Mouse (Mus musculus) hindbrain, postnatal 0 days (tissue): Measurements from ENCODE around the gene Afmid. TPM values are rescaled to one million over a fixed set of nuclear protein-coding genes. Genes with fewer than 3 reads are reported as not detected.
A peak's percentile ranks its signal among the peaks of the same experiment; 100 is the strongest.

Source experiments
- ATAC-seq: fragments of 200-750 bp; cut with Nextera tagmentation; 2 replicates; pipeline ENCODE4 v1.8.0; 2017; ENCODE audit warnings: mild to moderate bottlenecking, moderate TSS enrichment, moderate library complexity
- DNase-seq: peaks from one replicate; pipeline ENCODE4 v3.0.0-alpha.2; 2015; ENCODE audit warnings: low spot score
- H3K27ac ChIP-seq: fragments of 300-500 bp; sonication (generic); 2 replicates; pipeline ENCODE4 v1.5.1; 2014; ENCODE audit warnings: mild to moderate bottlenecking
- H3K27me3 ChIP-seq: fragments of 300-500 bp; sonication (generic); 2 replicates; pipeline ENCODE4 v1.6.1; 2014; ENCODE audit warnings: low read length, mixed read lengths; ENCODE audit not compliant: insufficient read depth
- H3K36me3 ChIP-seq: fragments of 300-500 bp; sonication (generic); 2 replicates; pipeline ENCODE4 v1.6.1; 2014; ENCODE audit warnings: low read length, mixed read lengths; ENCODE audit not compliant: insufficient read depth
- H3K4me1 ChIP-seq: fragments of 300-500 bp; sonication (generic); 2 replicates; pipeline ENCODE4 v1.6.1; 2014; ENCODE audit warnings: antibody characterized with exemption, low read length, mixed read lengths; ENCODE audit not compliant: insufficient read depth
- H3K4me2 ChIP-seq: fragments of 300-500 bp; sonication (generic); 2 replicates; pipeline ENCODE4 v1.6.1; 2014; ENCODE audit warnings: low read depth, mild to moderate bottlenecking, low read length, moderate library complexity, mixed read lengths
- H3K4me3 ChIP-seq: fragments of 300-500 bp; sonication (generic); 2 replicates; pipeline ENCODE4 v1.5.1; 2014; ENCODE audit warnings: low read length
- H3K9ac ChIP-seq: fragments of 300-500 bp; sonication (generic); replicated peaks from 2 replicates; pipeline ENCODE4 v1.6.1; 2014; ENCODE audit warnings: mild to moderate bottlenecking, low read length, moderate library complexity, mixed read lengths
- H3K9me3 ChIP-seq: fragments of 300-500 bp; sonication (generic); 2 replicates; pipeline ENCODE4 v1.6.1; 2016; ENCODE audit warnings: low read length, mixed read lengths
- CTCF ChIP-seq: IDR thresholded peaks from 2 replicates; pipeline ENCODE4 v1.5.1; 2016; ENCODE audit warnings: antibody characterized with exemption, control low read depth, low read depth
- WGBS: fragments of 180-500 bp; shearing (Covaris S2); extraction: QIAGEN DNeasy Blood & Tissue Kit; methylation state at CpG from one replicate; pipeline ENCODE4 v1.1.7; 2014; 5-methylcytosine and 5-hydroxymethylcytosine counted together
- polyA plus RNA-seq: library from polyadenylated mRNA; unstranded; fragments of >200 nt; fragmentation: Nextera tagmentation; extraction: Ambion mirVana; gene quantifications from 2 replicates; pipeline ENCODE4 v1.2.1, GENCODE M21; 2015
- total RNA-seq: library from RNA; depleted of rRNA; stranded (reverse); fragments of >200 nt; gene quantifications from 2 replicates; pipeline ENCODE4 v1.2.3, GENCODE M21; 2014

The Afmid gene
- total and polyA plus RNA-seq, 2 experiments from 2014 or later, result 4.8 to 7.9 TPM

DNA sequence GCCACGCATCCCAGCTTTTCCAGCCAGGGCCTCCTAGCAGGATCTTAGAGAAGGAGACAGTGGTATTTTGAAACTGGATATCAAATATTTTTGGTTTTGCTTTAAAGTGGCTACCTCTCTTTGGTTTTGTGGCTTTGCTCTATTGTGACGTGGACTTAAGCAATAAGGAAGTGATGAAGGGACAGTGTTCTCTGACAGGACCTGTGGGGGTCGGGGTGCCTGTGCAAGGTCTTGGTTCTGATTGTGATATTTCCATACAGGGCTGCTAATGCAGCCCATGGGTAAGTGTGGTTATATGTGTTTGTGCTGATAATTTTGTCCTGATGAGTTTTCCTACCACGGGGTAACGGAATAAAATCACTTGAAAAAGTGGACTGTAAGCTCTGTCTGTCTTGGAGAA, 29.6 kb downstream of the Afmid start:
- DNase-seq (no peak), ATAC-seq (no peak)
- Histone ChIP-seq H3K4me1 (0 out of 2 replicates have a peak, but pooled peaks cover 2% of the 10 kb centered on the region), H3K36me3 (peaks cover 2% of the 10 kb centered on the region; the same call in 1 of the 2 replicates), H3K27ac (no peak overlapping the region), H3K9me3 (no peaks in the 10 kb centered on the region), H3K4me3 (no peak overlapping the region), H3K27me3 (no peaks in the 10 kb centered on the region), H3K9ac (no peak overlapping the region), H3K4me2 (no peak overlapping the region)
- no peak for TF ChIP-seq CTCF
- 96% methylated on average over 5 of the region's 5 CpGs for WGBS

DNA sequence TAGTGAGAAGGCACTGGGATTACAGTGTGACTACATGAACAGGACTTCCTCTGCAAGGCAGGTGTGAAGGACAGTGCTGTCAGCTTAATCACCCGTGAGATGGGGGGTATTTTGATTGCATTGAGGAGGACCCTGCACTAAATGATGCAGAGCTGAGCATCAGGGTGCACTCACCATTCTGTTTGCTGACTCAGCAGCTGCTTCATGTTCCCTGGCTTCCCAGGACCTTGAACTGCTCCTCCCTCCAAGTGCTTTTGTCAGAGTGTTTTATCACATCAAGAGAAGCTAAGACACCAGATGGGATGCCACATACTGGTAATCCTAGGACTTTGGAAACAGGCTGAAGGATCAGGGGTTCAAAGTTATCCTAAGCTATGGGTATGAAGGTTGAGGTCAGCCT, 30.3 kb downstream of the Afmid start:
- Histone ChIP-seq H3K27me3 (no peaks in the 10 kb centered on the region), H3K4me1 (no peaks in the 10 kb centered on the region), H3K36me3 (peaks cover 2% of the 10 kb centered on the region; the same call in 1 of the 2 replicates), H3K9ac (0 out of 2 replicates have a peak overlapping the region, but pooled peaks have one; percentile 9), H3K27ac (no peak overlapping the region), H3K9me3 (no peaks in the 10 kb centered on the region), H3K4me3 (no peak overlapping the region), H3K4me2 (no peak overlapping the region)
- TF ChIP-seq CTCF, result no peak
- ATAC-seq (no peak), DNase-seq (no peak)
- 75% methylated on average over 1 of the region's 1 CpGs for WGBS

GRCm38 (mm10) chr11:117857462-117857861, 31.7 kb downstream of the Afmid start:
- TF ChIP-seq CTCF, result no peak
- H3K4me2 ChIP-seq, result no peak overlapping the region
- no peaks in the 10 kb centered on the region for H3K4me1 ChIP-seq
- 94% methylated on average over 10 of the region's 10 CpGs for WGBS
- ATAC-seq (no peak), DNase-seq (no peak)
- H3K9ac ChIP-seq, result no peak overlapping the region
- peaks cover 2% of the 10 kb centered on the region; the same call in 1 of the 2 replicates for H3K36me3 ChIP-seq
- H3K27ac ChIP-seq, result no peak overlapping the region
- H3K9me3 ChIP-seq, result no peaks in the 10 kb centered on the region
- H3K27me3 ChIP-seq, result no peaks in the 10 kb centered on the region
- no peak overlapping the region for H3K4me3 ChIP-seq

GRCm38 (mm10) chr11:117858392-117858791, 32.7 kb downstream of the Afmid start:
- no peak overlapping the region for H3K4me2 ChIP-seq
- TF ChIP-seq CTCF, result no peak
- no peak for DNase-seq
- no peak overlapping the region for H3K4me3 ChIP-seq
- H3K27ac ChIP-seq, result no peak overlapping the region
- H3K9me3 ChIP-seq, result no peaks in the 10 kb centered on the region
- H3K36me3 ChIP-seq, result peaks cover 2% of the 10 kb centered on the region; the same call in 1 of the 2 replicates
- ATAC-seq, result no peak
- H3K27me3 ChIP-seq, result no peaks in the 10 kb centered on the region
- no peaks in the 10 kb centered on the region for H3K4me1 ChIP-seq
- 32% methylated on average over 3 of the region's 3 CpGs for whole genome bisulfite sequencing
- H3K9ac ChIP-seq, result no peak overlapping the region

DNA sequence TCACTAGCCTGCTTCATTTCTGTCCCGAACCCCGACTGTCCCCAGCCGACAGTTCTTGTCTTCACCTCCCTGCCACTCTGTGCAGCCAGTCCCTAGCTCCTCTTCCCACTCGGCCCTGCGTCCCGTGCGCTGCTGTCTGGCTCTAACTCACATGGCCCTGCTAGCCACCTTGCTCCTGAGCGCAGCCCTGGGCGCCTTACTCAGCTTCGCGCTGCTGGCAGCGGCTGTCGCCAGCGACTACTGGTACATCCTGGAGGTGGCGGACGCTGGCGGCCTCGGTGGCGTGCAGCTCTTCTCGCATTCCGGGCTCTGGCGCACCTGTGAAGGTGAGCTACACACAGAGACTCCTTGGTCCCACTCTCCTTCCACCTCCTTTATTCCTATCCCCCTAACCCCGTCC, 34.9 kb downstream of the Afmid start, which contains the start of gene Tmem235:
Gene Tmem235 (plus strand): TSS at position 152 of the 400 bp plus-strand sequence.
- Histone ChIP-seq H3K9ac (peak within 1 kb of the TSS; percentile 35; the same call in 1 of the 2 replicates), H3K27ac (no peak within 1 kb of the TSS), H3K36me3 (peaks cover 2% of the 10 kb centered on the region; the same call in 1 of the 2 replicates), H3K4me1 (no peaks in the 10 kb centered on the region), H3K9me3 (no peaks in the 10 kb centered on the region), H3K4me2 (0 out of 2 replicates have a peak within 1 kb of the TSS, but pooled peaks have one; percentile 10), H3K27me3 (no peaks in the 10 kb centered on the region), H3K4me3 (no peak within 1 kb of the TSS)
- DNase-seq, result no peak
- ATAC-seq, result no peak
- 4% methylated on average over 23 of the region's 23 CpGs for WGBS
- TF ChIP-seq CTCF, result no peak

DNA sequence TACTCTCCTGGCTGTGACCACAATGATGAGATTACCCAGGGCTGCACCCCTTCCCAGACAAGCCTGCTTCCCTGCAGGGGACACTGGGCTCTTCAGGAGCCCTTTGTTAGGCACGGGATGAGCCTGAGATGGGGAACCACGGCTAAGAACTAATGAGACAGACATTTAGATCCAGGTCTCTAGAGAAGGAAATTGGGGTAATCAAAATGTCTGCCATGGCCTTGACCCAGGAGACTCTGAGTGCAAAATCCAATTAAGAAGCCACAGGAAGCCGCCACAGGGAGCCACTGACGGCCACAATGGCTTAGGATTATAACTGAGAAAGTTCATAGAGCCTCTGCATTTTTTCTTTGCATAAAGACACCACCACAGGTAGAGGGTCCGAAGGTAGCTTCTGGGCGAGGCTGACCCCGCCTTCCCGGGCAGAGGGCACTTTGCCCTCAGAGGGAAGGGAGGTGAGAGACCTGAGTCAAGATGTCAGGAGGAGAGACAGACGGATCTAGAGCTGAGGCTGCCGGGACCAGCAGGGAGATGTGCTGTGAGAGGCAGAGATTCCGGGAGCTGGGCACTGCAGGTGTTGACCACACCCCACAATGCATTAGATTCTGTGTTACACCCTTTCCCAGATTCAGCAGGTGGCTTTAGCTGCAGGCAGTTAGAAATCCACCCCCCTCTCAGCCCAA, 37.6 kb downstream of the Afmid start:
- Histone ChIP-seq H3K9ac (no peak overlapping the region), H3K27me3 (no peaks in the 10 kb centered on the region), H3K36me3 (no peaks in the 10 kb centered on the region), H3K9me3 (no peaks in the 10 kb centered on the region), H3K4me1 (no peaks in the 10 kb centered on the region; the same call in 1 of the 2 replicates), H3K27ac (no peak overlapping the region), H3K4me2 (no peak overlapping the region), H3K4me3 (no peak overlapping the region)
- 34% methylated on average over 11 of the region's 11 CpGs for WGBS
- no peak for ATAC-seq
- no peak for TF ChIP-seq CTCF
- DNase-seq, result no peak

GRCm38 (mm10) chr11:117864805-117865204, 39.1 kb downstream of the Afmid start:
- no peaks in the 10 kb centered on the region for H3K36me3 ChIP-seq
- H3K4me3 ChIP-seq, result no peak overlapping the region
- no peak overlapping the region for H3K9ac ChIP-seq
- H3K4me2 ChIP-seq, result no peak overlapping the region
- H3K27me3 ChIP-seq, result no peaks in the 10 kb centered on the region
- 54% methylated on average over 2 of the region's 2 CpGs for WGBS
- H3K4me1 ChIP-seq, result no peaks in the 10 kb centered on the region; the same call in 1 of the 2 replicates
- H3K27ac ChIP-seq, result no peak overlapping the region
- ATAC-seq (no peak), DNase-seq (no peak)
- no peak for TF ChIP-seq CTCF
- H3K9me3 ChIP-seq, result no peaks in the 10 kb centered on the region
